Mouse (Mus musculus): Measurements from ENCODE around the gene Zbtb6. TPM values are rescaled to one million over a fixed set of nuclear protein-coding genes. Genes with fewer than 3 reads are reported as not detected.

The Zbtb6 gene
- polyA plus RNA-seq, 1 experiment = 0.79 TPM

GRCm38 (mm10) chr2:37422306-37423304, 20.4 kb downstream of the Zbtb6 start, which contains the start of gene Rc3h2:
Gene Rc3h2, minus strand, starts transcription at chr2:37422903.
- TF ChIP-seq GATA1 (IDR thresholded peaks at IDR 0.05; ENCODE audit: low read length) = no peak

DNA sequence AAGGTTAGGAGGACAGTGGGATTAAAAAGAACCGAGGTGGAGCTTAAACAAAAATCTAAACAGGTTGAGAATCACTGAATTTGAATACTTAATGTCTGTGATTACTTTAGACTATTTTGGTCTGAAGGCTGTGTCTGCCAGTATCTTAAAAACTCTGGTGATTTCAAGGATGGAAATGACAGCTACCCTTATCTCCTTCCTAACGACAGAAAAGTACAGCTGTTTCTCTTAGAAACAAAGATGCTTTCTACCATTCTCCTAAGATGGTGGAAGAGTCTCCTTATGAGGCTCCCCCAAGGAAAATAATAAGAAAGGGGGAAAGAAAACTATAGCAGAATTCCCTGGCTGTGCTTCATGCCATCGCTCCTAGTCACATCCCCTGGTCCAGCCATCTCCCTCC, 21.1 kb downstream of the Zbtb6 start:
- no peak for TF ChIP-seq GATA1 (IDR thresholded peaks at IDR 0.05; ENCODE audit: low read length)

- no peak for TF ChIP-seq GATA1 (IDR thresholded peaks at IDR 0.05; ENCODE audit: low read length)
Measured at GRCm38 (mm10) chr2:37395539-37395938, 47.4 kb downstream of the Zbtb6 start.

DNA sequence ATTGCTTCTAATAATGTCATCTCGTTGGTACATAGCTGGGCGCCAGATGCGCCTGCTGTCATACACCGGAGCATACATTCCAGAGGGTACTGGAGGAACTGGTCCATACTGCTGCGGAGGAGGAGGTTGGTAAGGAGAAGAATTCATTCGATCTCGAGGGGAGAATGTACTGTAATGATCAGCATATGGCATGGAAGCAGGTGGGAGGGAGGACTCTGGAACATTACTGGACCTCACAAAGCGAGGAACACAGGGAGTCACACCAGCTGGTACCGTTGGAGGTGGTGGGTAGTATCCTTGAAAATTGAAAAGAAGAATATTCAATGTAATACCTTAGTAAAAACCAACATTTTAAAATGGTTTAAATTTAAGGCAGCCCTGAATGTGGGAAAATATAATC, 60.0 kb downstream of the Zbtb6 start:
- no peak for TF ChIP-seq GATA1 (IDR thresholded peaks at IDR 0.05; ENCODE audit: low read length)

DNA sequence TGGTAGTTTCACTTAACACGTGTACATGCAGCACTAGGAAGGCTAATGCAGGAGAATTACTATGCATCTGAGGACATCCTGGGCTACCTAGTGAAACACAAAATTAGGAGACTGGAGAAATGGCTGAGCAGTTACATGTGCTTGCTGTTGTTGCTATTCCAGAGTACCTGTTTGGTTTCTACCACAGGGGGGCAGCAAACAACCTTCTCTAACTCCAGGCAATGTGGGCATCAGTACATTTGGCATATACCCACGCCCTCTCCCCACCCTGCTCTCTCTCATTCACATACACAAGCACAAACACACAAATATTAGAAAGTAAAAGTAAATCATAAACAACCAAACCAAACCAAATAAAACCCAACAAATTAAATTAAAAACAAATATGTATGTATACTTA, 62.8 kb downstream of the Zbtb6 start:
- TF ChIP-seq GATA1 (IDR thresholded peaks at IDR 0.05; ENCODE audit: low read length) = no peak

DNA sequence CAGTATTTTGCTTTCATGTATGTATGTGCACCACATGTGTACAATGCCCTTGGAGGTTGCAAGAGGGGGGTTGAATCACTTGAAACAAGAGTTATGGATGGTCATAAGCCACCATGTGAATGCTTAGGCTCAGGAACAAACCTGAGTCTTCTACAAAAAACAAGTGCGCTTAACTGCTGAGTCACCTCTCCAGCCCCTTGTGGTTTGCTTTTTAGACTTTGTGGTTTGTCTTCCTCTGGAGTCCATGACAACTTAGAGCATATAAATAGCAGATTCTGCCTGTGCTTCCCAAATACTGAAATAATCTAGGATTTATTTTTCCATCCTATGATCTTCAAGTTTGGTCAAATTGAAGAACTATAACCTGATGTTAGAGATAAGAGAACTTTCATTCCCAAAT, 67.0 kb downstream of the Zbtb6 start:
- no peak for TF ChIP-seq GATA1 (IDR thresholded peaks at IDR 0.05; ENCODE audit: low read length)

Other genes with a start within 250 kb of the Zbtb6 start
- not detected in 2 replicates for gene Olfr366, start 231.6 kb downstream of the Zbtb6 start, polyA plus RNA-seq (2012)
- gene Olfr368, start 116.7 kb downstream of the Zbtb6 start, polyA plus RNA-seq (2012) = not detected in 2 replicates
- 2.4 and 19.6 TPM in 2 replicates for gene Pdcl, start 83.8 kb downstream of the Zbtb6 start, polyA plus RNA-seq (2012)
- gene Rc3h2, start 20.3 kb downstream of the Zbtb6 start, polyA plus RNA-seq (2012) = 0.89 and 1.3 TPM in 2 replicates
- 0.58 and 0.77 TPM in 2 replicates for gene Zbtb26, start within 50 bp of the Zbtb6 start, polyA plus RNA-seq (2012)
- 2.6 and 3.3 TPM in 2 replicates for gene Rabgap1, start 108 bp upstream of the Zbtb6 start, polyA plus RNA-seq (2012)
- gene Gpr21, start 73.2 kb upstream of the Zbtb6 start, polyA plus RNA-seq (2012) = not detected in 2 replicates